Mouse (Mus musculus): Measurements from ENCODE around the gene Apoe. TPM values are rescaled to one million over a fixed set of nuclear protein-coding genes. Genes with fewer than 3 reads are reported as not detected.

The Apoe gene
- polyA plus RNA-seq, 1 experiment from 2014 or later: 20,006 TPM

- Histone ChIP-seq H3K27ac (ENCODE audit: low read depth) (peak within 1 kb of the TSS; percentile 98), H3K4me3 (ENCODE audit: low read depth, low read length) (peak within 1 kb of the TSS; percentile 20), H3K36me3 (replicated peaks; ENCODE audit: insufficient read depth, low read length) (no peaks in the 10 kb centered on the region), H3K4me2 (ENCODE audit: low read depth, low read length) (peak within 1 kb of the TSS; percentile 62), H3K9ac (replicated peaks) (peak within 1 kb of the TSS; percentile 62), H3K4me1 (ENCODE audit: insufficient read depth) (peaks cover 20% of the 10 kb centered on the region), H3K9me3 (ENCODE audit: low read length) (no peaks in the 10 kb centered on the region), H3K27me3 (ENCODE audit: insufficient read depth, low read length) (no peaks in the 10 kb centered on the region)
- peak; percentile 53 for ATAC-seq
- no peak for TF ChIP-seq CTCF (IDR thresholded peaks at IDR 0.05; ENCODE audit: low read depth)
- peak; percentile 68 for TF ChIP-seq EP300 (IDR thresholded peaks at IDR 0.05; ENCODE audit: low read depth)
- WGBS (ENCODE audit: insufficient replicate concordance): 47% methylated on average over 8 of the region's 8 CpGs
- peak; percentile 42 for DNase-seq
Measured at GRCm38 (mm10) chr7:19677872-19678271, 21.1 kb downstream of the Apoe start, which contains the start of gene Apoc2. Gene Apoc2 (minus strand): TSS chr7:19677941.

GRCm38 (mm10) chr7:19676662-19677061 lies 22.3 kb downstream of the Apoe start:
- 74% methylated on average over 1 of the region's 1 CpGs for WGBS (ENCODE audit: insufficient replicate concordance)
- ATAC-seq (peak; percentile 52), DNase-seq (peak; percentile 62)
- Histone ChIP-seq H3K4me3 (ENCODE audit: low read depth, low read length) (no peak overlapping the region), H3K9ac (replicated peaks) (peak overlapping the region; percentile 33), H3K27ac (ENCODE audit: low read depth) (peak overlapping the region; percentile 98), H3K9me3 (ENCODE audit: low read length) (no peaks in the 10 kb centered on the region), H3K4me2 (ENCODE audit: low read depth, low read length) (peak overlapping the region; percentile 48), H3K36me3 (replicated peaks; ENCODE audit: insufficient read depth, low read length) (no peaks in the 10 kb centered on the region), H3K4me1 (ENCODE audit: insufficient read depth) (peaks cover 13% of the 10 kb centered on the region), H3K27me3 (ENCODE audit: insufficient read depth, low read length) (no peaks in the 10 kb centered on the region)
- TF ChIP-seq CTCF (IDR thresholded peaks at IDR 0.05; ENCODE audit: low read depth) (no peak), EP300 (IDR thresholded peaks at IDR 0.05; ENCODE audit: low read depth) (0 out of 2 replicates have a peak, but pooled peaks have one; percentile 6)

DNA sequence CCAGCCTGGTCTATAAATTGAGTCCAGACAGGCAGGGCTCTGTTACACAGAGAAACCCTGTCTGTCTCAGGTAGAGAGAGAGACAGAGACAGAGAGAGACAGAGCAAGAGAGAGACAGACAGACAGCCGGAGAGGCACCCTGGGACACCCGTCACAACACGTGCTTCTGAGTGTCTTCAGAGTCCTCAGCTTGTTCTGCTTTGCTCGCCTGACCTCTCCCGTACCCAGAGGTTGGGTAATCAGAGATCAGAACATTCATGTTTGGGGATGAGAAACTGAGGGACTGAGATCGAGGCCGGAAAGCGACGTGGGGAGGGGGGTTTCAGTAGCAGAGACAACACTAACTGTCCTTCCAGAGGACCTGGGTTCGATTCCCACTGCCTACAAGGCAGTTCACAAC lies 23.2 kb downstream of the Apoe start:
- DNase-seq (peak; percentile 52), ATAC-seq (peak; percentile 21)
- peaks cover 9% of the 10 kb centered on the region for H3K4me1 ChIP-seq (ENCODE audit: insufficient read depth)
- H3K27ac ChIP-seq (ENCODE audit: low read depth): peak overlapping the region; percentile 98
- TF ChIP-seq CTCF (IDR thresholded peaks at IDR 0.05; ENCODE audit: low read depth) (no peak), EP300 (IDR thresholded peaks at IDR 0.05; ENCODE audit: low read depth) (no peak)
- peak overlapping the region; percentile 33 for H3K9ac ChIP-seq (replicated peaks)
- no peaks in the 10 kb centered on the region for H3K9me3 ChIP-seq (ENCODE audit: low read length)
- H3K27me3 ChIP-seq (ENCODE audit: insufficient read depth, low read length): no peaks in the 10 kb centered on the region
- WGBS (ENCODE audit: insufficient replicate concordance): 39% methylated on average over 10 of the region's 10 CpGs
- no peak overlapping the region; the same call in 1 of the 2 replicates for H3K4me3 ChIP-seq (ENCODE audit: low read depth, low read length)
- H3K36me3 ChIP-seq (replicated peaks; ENCODE audit: insufficient read depth, low read length): 0 out of 2 replicates have a peak, but pooled peaks cover 3% of the 10 kb centered on the region
- peak overlapping the region; percentile 48 for H3K4me2 ChIP-seq (ENCODE audit: low read depth, low read length)

GRCm38 (mm10) chr7:19673083-19673699 lies 25.8 kb downstream of the Apoe start:
- DNase-seq (no peak), ATAC-seq (no peak)
- WGBS (ENCODE audit: insufficient replicate concordance): 62% methylated on average over 14 of the region's 14 CpGs
- Histone ChIP-seq H3K4me3 (ENCODE audit: low read depth, low read length) (no peak overlapping the region), H3K9ac (replicated peaks) (no peak overlapping the region), H3K9me3 (ENCODE audit: low read length) (no peaks in the 10 kb centered on the region), H3K4me2 (ENCODE audit: low read depth, low read length) (no peak overlapping the region), H3K27ac (ENCODE audit: low read depth) (no peak overlapping the region), H3K27me3 (ENCODE audit: insufficient read depth, low read length) (no peaks in the 10 kb centered on the region), H3K36me3 (replicated peaks; ENCODE audit: insufficient read depth, low read length) (0 out of 2 replicates have a peak, but pooled peaks cover 3% of the 10 kb centered on the region), H3K4me1 (ENCODE audit: insufficient read depth) (peaks cover 19% of the 10 kb centered on the region)
- TF ChIP-seq EP300 (IDR thresholded peaks at IDR 0.05; ENCODE audit: low read depth) (no peak), CTCF (IDR thresholded peaks at IDR 0.05; ENCODE audit: low read depth) (no peak)

GRCm38 (mm10) chr7:19671511-19671910 lies 27.5 kb downstream of the Apoe start:
- Histone ChIP-seq H3K4me3 (ENCODE audit: low read depth, low read length) (no peak overlapping the region), H3K4me2 (ENCODE audit: low read depth, low read length) (no peak overlapping the region), H3K9me3 (ENCODE audit: low read length) (no peaks in the 10 kb centered on the region), H3K27ac (ENCODE audit: low read depth) (no peak overlapping the region), H3K36me3 (replicated peaks; ENCODE audit: insufficient read depth, low read length) (0 out of 2 replicates have a peak, but pooled peaks cover 3% of the 10 kb centered on the region), H3K27me3 (ENCODE audit: insufficient read depth, low read length) (no peaks in the 10 kb centered on the region), H3K4me1 (ENCODE audit: insufficient read depth) (peaks cover 15% of the 10 kb centered on the region), H3K9ac (replicated peaks) (no peak overlapping the region)
- DNase-seq: no peak
- 76% methylated on average over 10 of the region's 10 CpGs for WGBS (ENCODE audit: insufficient replicate concordance)
- no peak for ATAC-seq
- no peak for TF ChIP-seq EP300 (IDR thresholded peaks at IDR 0.05; ENCODE audit: low read depth)
- no peak for TF ChIP-seq CTCF (IDR thresholded peaks at IDR 0.05; ENCODE audit: low read depth)

GRCm38 (mm10) chr7:19668947-19669721 lies 29.9 kb downstream of the Apoe start:
- H3K36me3 ChIP-seq (replicated peaks; ENCODE audit: insufficient read depth, low read length): 0 out of 2 replicates have a peak, but pooled peaks cover 3% of the 10 kb centered on the region
- H3K9ac ChIP-seq (replicated peaks): peak overlapping the region; percentile 48
- no peaks in the 10 kb centered on the region for H3K27me3 ChIP-seq (ENCODE audit: insufficient read depth, low read length)
- peak overlapping the region; percentile 90 for H3K27ac ChIP-seq (ENCODE audit: low read depth)
- peak; percentile 99 for TF ChIP-seq CTCF (IDR thresholded peaks at IDR 0.05; ENCODE audit: low read depth)
- peak; percentile 49; the same call in 1 of the 2 replicates for TF ChIP-seq EP300 (IDR thresholded peaks at IDR 0.05; ENCODE audit: low read depth)
- no peak overlapping the region; the same call in 1 of the 2 replicates for H3K4me3 ChIP-seq (ENCODE audit: low read depth, low read length)
- ATAC-seq (peak; percentile 64), DNase-seq (peak; percentile 91)
- 5% methylated on average over 10 of the region's 10 CpGs for WGBS (ENCODE audit: insufficient replicate concordance)
- H3K4me1 ChIP-seq (ENCODE audit: insufficient read depth): peaks cover 22% of the 10 kb centered on the region
- no peaks in the 10 kb centered on the region for H3K9me3 ChIP-seq (ENCODE audit: low read length)
- peak overlapping the region; percentile 55 for H3K4me2 ChIP-seq (ENCODE audit: low read depth, low read length)

All from liver, postnatal 0 days (tissue).